Mouse (Mus musculus) heart, adult 9 months (tissue): ENCODE data around the gene Erc2.

ENCODE experiments used
- DNase-seq, 2 experiments: peaks; one replicate each; pipeline ENCODE4 v3.0.0; 2022; ENCODE audit warnings: low spot score in 2 of 2

Gene Erc2

GRCm38 (mm10) chr14:28181070-28181825 lies 559.0 kb downstream of the Erc2 start:
- DNase-seq, result peak; percentile 6 to 18

- DNase-seq, result no peak
Observed at GRCm38 (mm10) chr14:28192711-28193364, 570.6 kb downstream of the Erc2 start.

- DNase-seq, result no peak
Observed at GRCm38 (mm10) chr14:28203874-28204273, 581.6 kb downstream of the Erc2 start.

GRCm38 (mm10) chr14:28206303-28206702 lies 584.1 kb downstream of the Erc2 start:
- no peak for DNase-seq

DNA sequence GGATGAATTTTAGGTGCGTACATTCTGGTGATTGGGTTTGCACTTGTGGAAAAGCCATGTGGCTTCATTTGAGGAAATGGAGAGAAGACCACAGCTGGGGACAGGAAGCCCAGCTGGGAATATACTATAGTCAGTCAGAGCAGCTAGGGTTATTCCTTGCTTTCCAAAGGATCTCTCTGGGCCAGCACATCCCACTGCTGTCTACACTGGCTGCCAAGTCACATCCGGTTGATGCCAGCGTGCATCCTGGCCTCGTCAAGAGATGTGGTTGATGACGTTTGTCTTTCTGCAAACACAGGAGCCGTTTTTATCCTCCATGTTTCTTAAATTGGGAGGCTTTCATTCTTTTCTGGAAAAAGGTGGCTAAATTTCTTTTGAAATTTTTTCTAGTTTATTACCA lies 603.3 kb downstream of the Erc2 start:
- DNase-seq, result no peak

DNA sequence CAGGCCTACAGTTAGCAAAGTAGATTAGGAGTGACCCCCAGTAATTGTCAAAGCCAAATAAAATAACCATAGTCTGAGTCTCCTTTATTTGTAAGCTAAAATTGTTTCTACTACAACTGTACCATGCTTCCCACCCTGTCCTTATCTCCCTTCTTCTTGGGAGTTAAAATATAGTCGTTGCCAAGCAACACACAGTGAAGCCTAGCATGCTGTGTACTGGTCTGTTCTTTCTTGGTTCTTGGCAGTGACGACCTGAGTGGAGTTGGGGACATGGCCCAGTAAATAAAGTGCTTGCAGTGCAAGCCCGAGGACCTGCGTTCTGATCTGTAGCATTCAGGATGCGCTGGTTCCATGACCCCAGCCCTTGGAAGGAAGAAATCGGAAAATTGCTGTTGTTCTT lies 608.3 kb downstream of the Erc2 start:
- DNase-seq, result peak; percentile 3 to 17

GRCm38 (mm10) chr14:28231241-28231640 lies 609.0 kb downstream of the Erc2 start:
- DNase-seq, result no peak

GRCm38 (mm10) chr14:28238336-28239048 lies 616.3 kb downstream of the Erc2 start:
- DNase-seq, result no peak

DNA sequence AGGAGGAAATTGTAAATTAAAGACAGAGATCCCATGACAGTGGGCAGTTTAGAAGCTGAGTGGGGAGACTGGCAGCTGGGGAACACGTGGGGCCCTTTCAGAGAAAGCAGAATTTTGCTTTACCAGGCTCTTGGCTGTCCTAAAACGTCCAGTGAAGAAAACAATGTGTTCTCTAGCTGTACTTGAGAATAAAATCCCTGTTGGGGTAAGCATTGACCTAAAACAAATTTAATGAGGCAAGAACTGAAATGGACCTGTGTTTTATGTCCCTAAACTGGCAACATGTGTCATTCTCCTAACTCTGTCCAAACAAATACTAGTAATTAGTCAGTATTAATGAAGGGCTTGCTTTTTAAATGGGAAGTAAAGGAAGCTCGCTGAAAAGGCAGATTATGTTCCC lies 617.9 kb downstream of the Erc2 start:
- DNase-seq, result no peak

DNA sequence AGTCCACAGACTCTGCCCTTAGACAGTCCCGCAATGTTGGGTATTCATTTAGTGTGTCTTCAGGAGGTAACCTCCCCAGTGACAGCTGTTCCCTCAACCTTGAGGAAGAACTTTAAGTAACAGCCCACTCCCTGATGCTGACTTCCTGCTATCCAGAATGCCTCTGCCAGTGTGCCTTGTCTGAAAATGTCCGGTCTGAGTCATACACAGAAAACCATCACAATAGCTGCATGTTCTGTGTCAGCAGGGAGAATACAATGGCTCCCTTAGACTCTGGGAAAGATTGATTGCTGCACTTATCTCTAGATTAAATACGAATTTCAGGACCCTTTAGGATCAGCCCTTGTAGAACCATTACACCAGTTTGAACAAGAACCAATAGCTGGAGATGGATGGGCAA lies 620.5 kb downstream of the Erc2 start:
- DNase-seq, result no peak

DNA sequence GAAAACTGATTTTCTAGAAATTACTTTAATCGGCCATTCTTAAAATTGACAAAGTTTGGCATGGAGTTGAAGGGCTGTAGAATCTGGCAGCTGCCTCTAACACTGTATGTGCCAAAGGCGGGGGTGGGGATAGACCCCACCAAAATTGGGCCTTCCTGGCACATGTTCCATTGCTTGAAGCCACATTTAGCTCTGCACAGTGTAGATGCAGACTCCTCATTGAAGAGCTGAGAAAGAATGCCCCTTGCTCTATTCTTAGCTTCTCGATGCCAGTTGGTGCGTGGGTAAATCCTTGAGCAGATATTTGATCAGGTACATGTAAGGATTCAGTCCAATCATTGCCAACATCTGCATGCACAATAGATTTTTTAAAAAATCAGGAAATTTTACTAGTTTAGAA lies 621.2 kb downstream of the Erc2 start:
- DNase-seq, result no peak

DNA sequence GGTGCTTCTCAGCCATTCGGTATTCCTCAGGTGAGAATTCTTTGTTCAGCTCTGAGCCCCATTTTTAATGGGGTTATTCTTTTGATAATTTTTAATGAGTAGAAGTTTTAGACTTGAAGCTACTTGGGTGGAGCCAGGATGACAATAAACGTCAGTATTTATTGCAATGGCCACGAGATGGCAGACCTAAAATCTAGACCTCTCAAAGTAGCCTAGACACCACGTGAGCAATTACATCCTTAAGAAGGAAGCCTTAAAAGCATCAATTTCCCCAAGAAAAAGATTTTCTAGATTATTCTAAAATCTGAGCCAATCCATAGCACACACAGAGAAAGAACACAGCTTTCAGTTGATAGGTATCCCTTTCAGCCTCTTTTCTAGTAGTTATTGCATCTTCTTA lies 640.5 kb downstream of the Erc2 start:
- no peak for DNase-seq

DNA sequence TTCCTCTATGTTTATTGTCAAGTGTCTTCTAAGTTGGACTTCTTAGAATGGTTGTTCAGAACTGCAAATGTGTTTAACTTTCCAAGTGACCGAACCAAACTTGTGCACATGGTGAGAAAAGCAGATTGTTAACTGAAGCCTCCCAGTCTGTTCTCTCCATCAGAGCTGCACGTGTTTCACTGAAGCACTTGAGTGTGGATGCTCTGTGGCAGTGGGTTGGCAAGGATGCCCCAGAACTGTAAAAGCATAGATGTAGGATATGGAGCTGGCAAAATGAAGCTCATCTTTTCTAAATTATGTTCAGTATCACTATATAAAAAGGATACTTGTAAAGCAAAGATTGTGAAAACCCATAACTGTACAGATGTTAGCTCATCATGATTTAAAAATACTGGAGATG lies 645.1 kb downstream of the Erc2 start:
- no peak for DNase-seq

DNA sequence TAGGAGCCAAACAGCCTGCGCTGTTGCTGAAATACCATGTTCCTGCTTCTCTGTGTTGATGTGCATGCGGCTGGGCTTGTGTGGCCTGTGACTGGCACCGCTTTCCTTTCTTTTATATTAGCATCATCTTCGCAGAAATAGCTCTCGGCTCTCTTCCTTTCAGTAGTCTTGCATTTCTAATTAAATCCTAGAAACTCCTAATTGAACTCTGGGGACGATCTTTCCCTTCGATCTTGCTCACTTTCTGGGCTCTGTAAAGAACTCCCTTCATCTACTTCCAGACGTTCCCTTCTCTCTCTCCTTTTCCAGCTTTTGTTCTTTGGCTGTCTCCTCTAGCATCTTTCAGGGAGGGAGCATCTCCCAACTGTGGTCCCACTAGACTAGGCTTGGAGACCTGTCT lies 649.6 kb downstream of the Erc2 start:
- no peak for DNase-seq

DNA sequence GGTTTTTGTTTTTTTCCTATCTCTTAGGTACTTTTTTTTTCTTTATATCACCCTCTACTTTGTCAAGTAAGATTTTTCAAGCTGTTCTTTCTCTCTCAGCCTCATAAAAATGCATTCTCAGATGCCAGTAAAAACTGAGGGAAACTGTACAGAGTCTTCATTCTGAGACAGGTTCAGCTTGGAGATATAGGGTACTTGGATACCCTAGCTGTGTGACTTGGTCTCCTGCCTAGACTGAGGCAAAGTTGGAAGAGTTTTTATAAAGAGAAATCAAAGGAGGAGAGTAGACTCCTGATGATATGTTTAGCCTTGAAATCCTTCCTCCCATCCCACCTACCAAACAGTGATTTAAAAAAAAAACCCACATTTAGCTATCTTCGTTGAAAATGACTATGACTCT lies 651.4 kb downstream of the Erc2 start:
- DNase-seq, result no peak

GRCm38 (mm10) chr14:28274826-28275225 lies 652.6 kb downstream of the Erc2 start:
- DNase-seq, result no peak

GRCm38 (mm10) chr14:28278951-28279350 lies 656.7 kb downstream of the Erc2 start:
- no peak for DNase-seq

DNA sequence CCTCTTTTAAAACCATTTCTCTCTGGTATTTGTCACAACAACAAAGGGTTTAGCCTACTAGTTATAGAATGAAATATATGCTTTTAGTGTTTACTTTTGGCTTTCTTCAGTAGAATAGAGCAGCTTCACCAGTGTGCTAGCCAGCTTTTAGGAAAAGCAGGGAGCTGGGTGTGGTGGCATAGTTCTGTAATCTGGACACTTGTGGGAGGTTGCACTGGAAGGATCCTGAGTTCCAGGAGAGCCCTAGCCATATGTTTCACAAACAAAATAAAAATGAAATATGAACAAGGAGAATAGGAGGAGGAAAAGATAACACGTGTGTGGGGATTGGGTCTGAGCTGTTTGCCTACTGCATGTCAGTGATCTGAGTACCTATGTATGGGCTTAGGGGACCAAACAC lies 658.1 kb downstream of the Erc2 start:
- DNase-seq, result no peak

DNA sequence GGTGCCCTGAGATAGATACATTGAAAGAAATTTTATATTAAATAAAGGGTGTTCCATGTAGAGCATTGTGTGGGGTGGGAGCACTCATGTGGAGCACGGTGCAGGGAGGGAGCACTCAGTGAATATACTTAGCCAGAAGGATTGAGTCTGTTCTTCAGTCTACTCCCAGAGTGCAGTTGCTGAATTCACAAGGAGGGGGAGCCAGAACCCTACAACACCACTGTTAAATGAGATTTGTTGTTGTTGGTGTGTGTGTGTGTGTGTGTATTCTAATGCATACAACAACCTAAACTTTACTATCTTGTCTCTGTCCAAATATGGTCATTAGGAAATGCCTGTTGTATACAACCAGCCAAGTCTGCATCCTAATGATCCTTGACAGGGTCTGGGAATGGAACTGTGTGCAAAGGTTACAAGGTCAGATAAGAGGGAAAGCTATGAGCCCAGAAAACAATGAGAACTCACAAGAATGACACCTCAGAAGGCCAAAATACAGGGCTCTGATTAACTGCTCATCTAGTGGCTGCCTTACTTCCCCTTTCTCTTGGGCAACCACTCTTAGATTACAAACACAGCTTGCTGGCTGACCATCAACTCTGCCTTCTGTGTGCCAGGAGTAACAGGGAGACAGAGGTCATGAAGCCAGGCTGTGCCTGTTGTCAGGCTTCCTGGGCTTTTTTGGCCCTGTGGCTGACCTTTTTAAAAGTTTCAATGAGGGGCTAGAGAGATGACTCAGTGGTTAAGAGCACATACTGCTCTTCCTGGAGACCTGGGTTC lies 661.3 kb downstream of the Erc2 start:
- peak; percentile 20 to 36 for DNase-seq

- peak in 1 of 2 experiments; percentile 6 for DNase-seq
Observed at GRCm38 (mm10) chr14:28286511-28286910, 664.3 kb downstream of the Erc2 start.

DNA sequence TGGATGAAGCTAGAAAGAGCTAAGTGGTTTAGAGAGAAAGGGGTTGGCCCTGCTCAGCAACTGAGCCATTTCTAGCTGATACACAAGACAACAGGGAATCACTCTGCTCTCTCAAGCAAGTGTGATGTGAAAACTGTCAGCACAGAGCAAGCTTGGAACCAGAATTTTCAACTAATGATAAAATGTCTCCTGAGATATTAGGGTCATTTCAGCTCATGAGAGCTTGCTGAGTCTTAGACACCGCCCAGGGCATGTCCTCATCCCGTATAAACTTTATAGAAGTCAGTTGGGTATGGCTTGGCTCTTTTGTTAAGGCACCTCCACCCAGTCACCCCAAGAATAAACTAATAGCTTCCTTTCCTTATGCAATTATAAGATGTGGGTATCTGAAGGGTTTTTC lies 666.0 kb downstream of the Erc2 start:
- DNase-seq, result no peak

DNA sequence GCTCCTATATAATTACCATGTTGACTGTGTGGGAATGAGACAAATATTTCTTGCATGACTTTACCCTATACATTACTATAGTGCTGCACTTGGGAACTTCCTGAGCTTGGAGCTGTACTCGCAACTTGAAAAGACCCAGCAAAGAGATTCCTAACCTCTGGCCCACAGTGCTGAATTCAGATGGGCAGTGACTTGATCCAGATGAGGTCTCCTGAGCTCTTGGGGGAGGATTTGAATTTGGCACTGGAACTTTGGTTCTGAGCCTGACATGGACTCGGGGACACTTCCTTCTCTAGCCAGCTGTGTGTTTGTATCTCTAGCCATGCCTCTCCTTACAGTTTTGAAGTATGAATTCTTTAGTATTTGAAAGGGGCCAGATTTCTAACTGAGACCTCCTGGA lies 666.7 kb downstream of the Erc2 start:
- peak in 1 of 2 experiments; percentile 10 for DNase-seq
